Mouse (Mus musculus): ENCODE data around the gene Zfp280b. TPM values are rescaled to one million over a fixed set of nuclear protein-coding genes. Genes with fewer than 3 reads are reported as not detected.
"Not testable (repeated sequence)": the region's sequence is repeated elsewhere in the genome, so short reads cannot be mapped to it uniquely, and the experiment has no call there.

The Zfp280b gene
- 1 to 10 TPM; 8.0 to 10.0 TPM for total RNA-seq (2021)
- long read RNA-seq, experiment 1, full-length matches to known transcripts, result 9 of 14 reads
- long read RNA-seq, experiment 1, partial matches to known transcripts, result 0 of 14 reads
- long read RNA-seq, experiment 1, other reads (novel, unspliced or antisense), result 5 of 14 reads
- long read RNA-seq, experiment 2, full-length matches to known transcripts, result 3 of 12 reads
- long read RNA-seq, experiment 2, partial matches to known transcripts, result 0 of 12 reads
- long read RNA-seq, experiment 2, other reads (novel, unspliced or antisense), result 9 of 12 reads

DNA sequence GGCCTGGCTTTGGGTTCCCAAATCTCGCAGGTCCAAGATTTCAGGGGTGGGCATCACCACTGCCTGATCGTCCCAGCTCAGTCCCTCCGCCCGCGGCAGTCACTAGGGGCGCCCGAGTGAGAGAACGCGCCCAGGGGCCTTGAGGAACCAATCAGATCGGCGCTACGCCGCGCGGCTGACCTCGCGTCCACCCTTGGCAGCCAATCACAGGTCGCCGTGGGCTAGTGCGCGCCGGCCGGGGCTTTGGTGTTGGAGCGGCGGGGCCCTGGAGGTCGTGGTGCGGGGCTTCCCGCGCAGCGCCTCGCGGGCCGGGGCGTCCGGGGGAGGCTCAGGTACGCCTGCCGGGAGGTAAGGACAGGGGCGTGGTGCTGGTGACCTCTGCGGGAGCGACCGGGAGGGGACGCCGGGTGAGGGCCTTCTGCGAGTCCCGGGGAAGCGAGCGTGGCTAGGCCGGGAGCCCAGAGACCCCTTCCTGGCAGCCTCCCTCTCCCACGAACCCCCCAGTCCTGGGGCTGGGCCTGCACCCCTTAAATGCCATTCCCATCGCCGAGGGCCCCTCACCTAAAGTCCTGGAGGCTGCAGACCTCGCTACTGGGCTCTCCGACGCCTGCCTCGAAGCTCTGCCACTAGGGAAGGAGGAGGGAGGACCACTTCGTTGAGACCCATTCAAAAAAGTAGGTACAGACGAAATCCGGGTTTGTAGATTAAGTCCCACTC, at the start of gene Zfp280b:
Gene Zfp280b (plus strand): TSS at position 249 of the 717 bp plus-strand sequence.
- DNase-seq (ENCODE audit: low spot score), result peak; percentile 95

DNA sequence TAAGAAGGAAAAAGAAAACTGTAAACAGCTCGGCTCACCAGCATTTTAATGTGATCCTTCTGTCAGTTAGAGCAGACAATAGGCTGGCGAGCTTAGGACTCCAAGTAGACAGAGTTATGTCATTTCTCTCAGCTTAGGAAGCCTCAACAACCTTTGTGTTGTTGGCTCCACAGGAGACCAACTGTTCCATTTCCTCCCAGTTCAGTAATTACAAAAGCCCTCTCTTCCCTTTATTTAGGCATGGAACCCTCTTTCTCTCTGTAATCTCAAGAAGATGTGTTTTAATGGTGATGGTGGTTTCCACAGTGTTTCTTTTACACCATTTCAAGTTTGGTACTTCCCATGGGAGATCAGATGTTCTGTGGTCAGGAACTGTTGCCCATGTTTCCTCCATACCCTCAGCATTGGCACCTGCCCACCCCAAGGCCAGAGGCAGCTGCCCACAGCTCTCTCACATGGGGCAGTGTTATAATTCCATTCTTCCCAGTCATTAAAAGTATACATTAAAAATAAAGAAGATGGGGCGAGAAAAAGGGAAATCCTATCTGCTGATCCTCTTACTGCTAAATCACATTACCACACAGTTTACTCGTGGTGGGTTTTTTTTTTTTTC, 41.9 kb upstream of the Zfp280b start:
- DNase-seq (ENCODE audit: low spot score), result no peak

- DNase-seq (ENCODE audit: low spot score), result no peak
Measured at GRCm38 (mm10) chr10:75993616-75994240, 38.7 kb upstream of the Zfp280b start.

GRCm38 (mm10) chr10:75994531-75995210, 37.8 kb upstream of the Zfp280b start:
- not testable (repeated sequence) for DNase-seq (ENCODE audit: low spot score)

GRCm38 (mm10) chr10:75995463-75995862, 37.0 kb upstream of the Zfp280b start:
- no peak for DNase-seq (ENCODE audit: low spot score)

DNA sequence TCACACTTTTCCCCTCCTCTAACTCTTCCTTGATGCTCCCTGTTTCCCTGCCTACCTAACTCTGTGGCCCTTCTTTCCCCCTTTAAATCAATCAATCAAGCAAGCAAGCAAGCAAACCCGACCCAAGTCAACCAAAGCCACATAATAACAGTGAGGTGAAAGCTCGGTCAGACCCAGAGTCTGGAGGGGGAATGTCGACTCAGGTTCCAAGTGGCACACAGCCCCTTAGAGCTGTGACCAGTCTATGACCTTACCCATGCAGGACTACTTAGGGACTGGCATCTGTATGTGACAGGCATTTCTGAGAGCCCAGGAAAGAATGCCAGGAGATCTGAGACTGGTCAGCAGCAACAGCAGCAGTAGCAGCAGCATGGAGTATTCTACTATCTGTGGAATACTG, 36.1 kb upstream of the Zfp280b start:
- no peak for DNase-seq (ENCODE audit: low spot score)

DNA sequence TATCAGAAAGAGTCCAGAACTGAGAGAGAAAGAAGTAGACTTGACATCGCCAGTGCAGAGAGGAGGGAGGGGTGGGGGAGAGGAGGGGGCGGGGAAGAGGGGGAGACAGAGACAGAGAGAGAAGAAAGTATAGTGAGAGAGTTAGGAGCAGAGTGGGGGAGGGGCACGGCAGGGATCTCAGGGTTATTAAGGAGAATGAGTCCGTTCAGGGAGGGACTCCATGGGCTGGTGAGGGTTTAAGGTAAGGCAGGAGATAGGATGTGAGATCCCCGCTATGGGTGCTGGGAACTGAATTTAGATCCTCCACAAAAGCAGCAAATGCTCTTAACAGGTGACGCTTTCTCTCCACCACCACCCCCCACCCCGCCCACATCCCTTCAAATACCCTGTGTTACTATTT, 31.3 kb upstream of the Zfp280b start:
- DNase-seq (ENCODE audit: low spot score), result no peak

DNA sequence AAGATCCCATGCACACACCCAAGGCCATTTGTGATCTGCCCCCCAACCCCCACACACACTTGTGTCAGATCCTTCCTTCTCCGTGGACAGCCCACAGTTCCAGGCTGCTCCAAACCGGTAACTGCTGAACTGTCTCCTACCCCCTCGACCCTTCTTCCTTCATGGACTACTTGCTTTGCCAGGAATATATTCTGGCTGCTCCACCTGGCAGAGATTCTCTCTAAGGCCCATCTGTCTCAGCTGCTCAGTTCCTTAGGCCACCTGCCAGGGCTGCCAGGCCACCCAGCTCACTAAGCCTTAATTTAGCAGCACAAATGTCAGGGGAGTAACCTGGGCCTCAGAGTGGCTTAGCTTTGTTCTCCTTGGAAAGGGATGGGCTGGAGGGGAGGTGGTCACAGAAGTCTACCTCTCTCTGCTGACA, 30.3 kb upstream of the Zfp280b start:
- peak; percentile 77 for DNase-seq (ENCODE audit: low spot score)

DNA sequence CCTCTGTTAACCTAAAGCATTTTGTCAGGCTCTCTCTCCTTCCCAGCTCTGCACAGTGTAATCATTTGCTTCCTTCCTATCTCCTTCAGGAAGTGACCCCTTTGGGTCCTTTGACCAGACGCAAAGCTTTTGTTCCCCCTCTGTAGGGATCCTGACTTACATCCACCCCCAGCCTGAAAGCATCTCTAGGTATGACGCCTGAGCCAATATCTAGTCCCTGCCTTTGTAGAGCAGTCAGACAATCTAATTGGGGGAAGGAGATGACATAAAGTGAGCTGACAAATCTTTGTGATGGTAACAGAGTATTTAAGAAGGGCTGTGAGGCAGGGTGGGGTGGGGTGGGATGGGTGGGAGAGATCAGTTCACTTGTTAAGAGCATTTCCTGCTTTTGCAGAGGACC, 29.8 kb upstream of the Zfp280b start:
- DNase-seq (ENCODE audit: low spot score), result no peak

DNA sequence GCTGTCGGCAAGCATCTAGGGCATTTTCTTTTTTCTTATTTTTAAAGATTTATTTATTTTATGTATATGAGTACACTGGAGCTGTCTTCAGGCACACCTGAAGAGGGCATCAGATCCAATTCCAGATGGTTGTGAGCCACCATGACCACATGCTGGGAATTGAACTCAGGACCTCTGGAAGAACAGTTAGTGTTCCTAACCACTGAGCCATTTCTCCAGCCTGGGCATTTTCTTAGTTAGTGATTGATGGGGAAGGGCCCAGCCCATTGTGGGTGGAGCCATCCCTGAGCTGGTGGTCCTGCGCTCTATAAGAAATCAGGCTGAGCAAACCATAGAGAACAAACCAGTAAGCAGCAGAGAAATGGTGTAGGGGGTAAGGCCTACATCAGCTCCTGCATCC, 29.2 kb upstream of the Zfp280b start:
- DNase-seq (ENCODE audit: low spot score), result no peak

GRCm38 (mm10) chr10:76006385-76006784, 26.1 kb upstream of the Zfp280b start:
- no peak for DNase-seq (ENCODE audit: low spot score)

DNA sequence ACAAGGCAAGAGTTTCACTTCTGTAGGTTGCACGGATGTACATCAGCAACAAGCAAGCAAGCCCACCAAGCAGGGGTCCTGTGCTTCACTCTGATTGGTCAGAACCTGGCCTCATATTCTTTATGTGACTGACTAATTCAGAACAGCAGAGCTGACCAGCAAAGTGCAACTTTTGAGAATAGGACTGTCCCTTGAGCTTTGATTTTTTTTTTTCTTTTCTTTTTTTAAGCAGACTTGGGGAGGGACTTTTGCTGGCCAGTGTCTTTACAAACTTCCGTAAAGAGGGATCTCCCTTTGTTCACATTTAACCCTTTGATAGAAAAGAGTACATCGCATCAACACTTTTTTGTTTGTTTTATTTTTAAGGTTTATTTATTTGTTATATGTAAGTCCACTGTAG, 22.6 kb upstream of the Zfp280b start:
- DNase-seq (ENCODE audit: low spot score), result no peak

GRCm38 (mm10) chr10:76012922-76013321, 19.5 kb upstream of the Zfp280b start:
- no peak for DNase-seq (ENCODE audit: low spot score)

DNA sequence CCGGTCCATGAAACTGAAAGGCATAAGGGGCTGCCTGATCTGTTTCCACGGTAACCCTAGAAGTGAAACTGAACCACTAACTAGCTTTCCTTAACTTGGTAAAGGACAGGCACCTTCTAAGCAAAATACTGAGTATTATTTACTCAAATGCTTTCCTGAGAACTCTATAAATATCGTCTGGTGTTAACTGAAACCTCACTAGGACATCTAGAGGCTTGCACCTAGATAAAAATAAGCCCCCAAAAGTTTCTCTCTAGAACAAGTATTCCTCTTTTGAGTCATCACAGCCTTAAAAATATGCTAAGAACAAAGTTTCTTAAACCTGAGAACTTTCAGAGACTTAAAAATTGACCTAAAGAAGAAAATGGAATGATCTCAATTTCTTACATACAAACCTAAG, 15.6 kb upstream of the Zfp280b start:
- DNase-seq (ENCODE audit: low spot score), result no peak

DNA sequence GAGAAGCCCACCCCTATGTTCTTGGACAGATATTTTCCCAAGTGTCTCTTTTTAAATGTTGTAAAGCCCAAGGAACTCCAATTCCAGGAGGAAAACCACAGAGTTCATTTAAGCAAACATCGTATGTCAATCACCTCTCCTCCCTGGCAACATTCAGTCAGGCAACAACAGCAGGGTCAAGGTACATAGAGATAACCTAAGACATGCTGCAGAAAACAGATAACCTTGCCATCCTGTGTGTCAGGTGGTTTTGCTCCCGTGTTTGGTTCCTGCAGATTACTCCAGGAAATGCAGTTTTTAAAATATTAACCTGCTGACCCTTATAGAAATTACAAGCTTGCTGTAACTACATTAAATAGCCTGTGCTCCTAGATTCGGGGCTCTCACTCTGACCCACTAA, 10.7 kb upstream of the Zfp280b start:
- DNase-seq (ENCODE audit: low spot score), result no peak

GRCm38 (mm10) chr10:76023921-76024320, 8.5 kb upstream of the Zfp280b start:
- no peak for DNase-seq (ENCODE audit: low spot score)

DNA sequence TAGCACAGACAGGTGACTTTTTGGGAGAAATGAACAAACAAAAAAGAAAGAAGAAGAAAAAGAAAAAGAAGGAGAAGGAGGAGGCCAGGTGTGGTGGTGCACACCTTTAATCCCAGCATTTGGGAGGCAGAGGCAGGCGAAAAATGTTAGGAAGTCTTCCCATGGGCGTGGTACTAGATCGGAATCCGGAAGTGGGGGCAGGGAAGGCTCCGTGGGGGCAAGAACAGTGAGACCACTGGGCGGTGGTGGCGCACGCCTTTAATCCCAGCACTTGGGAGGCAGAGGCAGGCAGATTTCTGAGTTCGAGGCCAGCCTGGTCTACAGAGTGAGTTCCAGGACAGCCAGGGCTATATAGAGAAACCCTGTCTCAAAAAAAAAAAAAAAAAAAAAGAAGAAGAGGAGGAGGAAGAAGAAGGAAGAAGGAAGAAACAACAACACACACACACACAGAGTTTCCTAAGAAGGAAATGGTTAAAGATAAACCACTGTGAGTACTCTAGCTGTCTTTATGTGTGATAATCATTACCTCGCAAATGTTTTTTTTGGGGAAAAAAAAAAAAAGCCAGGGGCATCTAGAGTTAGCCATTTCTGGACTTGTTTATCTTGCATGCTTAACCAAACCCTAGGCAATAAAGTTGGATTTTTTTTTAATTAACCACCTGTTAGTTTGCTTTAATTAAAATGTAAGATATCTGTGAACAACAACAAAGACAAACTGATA, 6.8 kb upstream of the Zfp280b start:
- no peak for DNase-seq (ENCODE audit: low spot score)

DNA sequence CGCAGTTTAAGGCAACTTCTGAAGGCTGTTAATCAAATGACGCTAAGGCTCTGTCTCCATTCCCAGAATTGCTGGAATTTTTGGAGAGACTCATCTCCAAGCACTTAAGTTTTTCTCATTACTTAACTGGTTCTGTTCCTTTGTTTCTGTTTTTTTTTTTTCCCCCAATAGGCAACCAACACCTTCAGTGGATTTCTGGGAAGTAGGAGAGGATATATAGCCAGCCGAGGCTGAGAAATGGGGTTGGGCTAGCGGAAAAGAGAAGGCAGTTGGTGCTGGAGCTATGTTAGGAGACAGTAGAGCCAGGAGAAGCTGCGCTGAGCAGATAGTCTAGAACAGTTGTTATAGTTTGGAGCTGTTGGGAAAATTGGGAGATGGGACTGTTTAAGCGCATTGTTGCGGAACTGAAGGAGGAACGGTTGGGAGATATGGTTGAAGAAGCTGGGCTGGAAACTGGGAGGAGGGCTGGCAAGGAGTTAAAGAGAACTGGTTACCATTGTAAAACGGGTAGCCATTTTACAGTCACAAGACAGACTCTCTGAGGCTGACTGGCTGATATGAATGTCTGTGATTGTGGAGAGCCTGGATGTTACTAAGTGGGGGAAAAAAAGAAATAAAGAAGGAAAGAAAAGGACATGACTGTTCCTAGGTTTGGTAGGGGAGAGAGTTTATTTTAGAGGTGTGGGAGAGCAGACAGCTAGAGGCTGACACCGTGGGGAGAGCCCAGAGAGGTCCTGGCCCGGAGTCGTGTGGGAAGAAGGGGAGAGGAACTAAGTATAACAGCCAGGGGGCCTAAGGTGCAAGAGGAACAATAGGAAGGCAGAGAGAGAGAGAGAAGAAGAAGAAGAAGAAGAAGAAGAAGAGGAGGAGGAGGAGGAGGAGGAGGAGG, 5.1 kb upstream of the Zfp280b start:
- DNase-seq (ENCODE audit: low spot score), result no peak

DNA sequence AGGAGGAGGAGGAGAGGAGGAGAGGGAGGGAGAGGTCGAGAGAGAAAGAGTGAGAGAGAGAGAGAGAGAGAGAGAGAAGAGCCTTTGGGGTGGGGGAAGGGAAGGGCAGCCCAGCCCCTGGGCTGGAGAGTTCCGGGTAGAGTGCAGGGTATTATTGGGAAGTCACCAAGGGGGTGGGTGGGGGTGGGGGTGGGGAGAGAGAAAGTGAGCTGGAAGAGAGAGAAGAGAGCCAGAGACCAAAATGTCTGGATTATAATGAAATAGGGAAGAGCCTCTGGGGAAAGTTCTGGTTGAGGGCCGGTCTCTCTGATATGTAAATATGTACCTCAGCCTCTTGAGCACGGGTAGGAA, 4.5 kb upstream of the Zfp280b start:
- DNase-seq (ENCODE audit: low spot score), result no peak

- no peak for DNase-seq (ENCODE audit: low spot score)
Measured at GRCm38 (mm10) chr10:76028396-76028795, 4.1 kb upstream of the Zfp280b start.
